Mouse (Mus musculus) forebrain, embryonic 11.5 days (tissue): ENCODE measurements at regions not wholly inside any gene's neighbourhood (a gene's known extent, or its start where the extent isn't known, plus 50 kb on each side); places are given as distances from the start of the nearest gene placed in this dataset.

Experiments used
- ATAC-seq: fragments of 200-750 bp; cut with Nextera tagmentation; replicated peaks from 2 replicates; pipeline ENCODE4 v1.8.0; 2017; ENCODE audit warnings: moderate TSS enrichment; ENCODE audit not compliant: low FRiP score
- DNase-seq: peaks from one replicate; pipeline ENCODE4 v3.0.0-alpha.2; 2017; ENCODE audit warnings: low spot score
- H3K27ac ChIP-seq: fragments of 300-500 bp; sonication (generic); 2 replicates; pipeline ENCODE4 v1.5.1; 2014; ENCODE audit warnings: low read depth, low read length
- H3K27me3 ChIP-seq: fragments of 300-500 bp; sonication (generic); 2 replicates; pipeline ENCODE4 v1.6.1; 2014; ENCODE audit warnings: mild to moderate bottlenecking, low read length, mixed read lengths; ENCODE audit not compliant: control insufficient read depth, insufficient read depth
- H3K36me3 ChIP-seq: fragments of 300-500 bp; sonication (generic); 2 replicates; pipeline ENCODE4 v1.6.1; 2014; ENCODE audit warnings: mild to moderate bottlenecking, low read length, moderate library complexity, mixed read lengths; ENCODE audit not compliant: control insufficient read depth, insufficient read depth
- H3K4me1 ChIP-seq: fragments of 300-500 bp; sonication (generic); replicated peaks from 2 replicates; pipeline ENCODE4 v1.6.1; 2014; ENCODE audit warnings: low read length, mixed read lengths; ENCODE audit not compliant: control insufficient read depth, insufficient read depth
- H3K4me2 ChIP-seq: fragments of 300-500 bp; sonication (generic); 2 replicates; pipeline ENCODE4 v1.6.1; 2014; ENCODE audit warnings: low read depth, mild to moderate bottlenecking, low read length, moderate library complexity, mixed read lengths; ENCODE audit not compliant: severe bottlenecking
- H3K4me3 ChIP-seq: fragments of 300-500 bp; sonication (generic); 2 replicates; pipeline ENCODE4 v1.5.1; 2014; ENCODE audit warnings: low read depth, low read length
- H3K9ac ChIP-seq: fragments of 300-500 bp; sonication (generic); 2 replicates; pipeline ENCODE4 v1.6.1; 2014; ENCODE audit warnings: low read length
- H3K9me3 ChIP-seq: fragments of 300-500 bp; sonication (generic); 2 replicates; pipeline ENCODE4 v1.6.1; 2016; ENCODE audit warnings: low read length, mixed read lengths; ENCODE audit not compliant: control insufficient read depth
- WGBS: fragments of 180-500 bp; shearing (Covaris S2); extraction: QIAGEN DNeasy Blood & Tissue Kit; methylation state at CpG from one replicate; pipeline ENCODE4 v1.1.7; 2014; 5-methylcytosine and 5-hydroxymethylcytosine counted together

DNA sequence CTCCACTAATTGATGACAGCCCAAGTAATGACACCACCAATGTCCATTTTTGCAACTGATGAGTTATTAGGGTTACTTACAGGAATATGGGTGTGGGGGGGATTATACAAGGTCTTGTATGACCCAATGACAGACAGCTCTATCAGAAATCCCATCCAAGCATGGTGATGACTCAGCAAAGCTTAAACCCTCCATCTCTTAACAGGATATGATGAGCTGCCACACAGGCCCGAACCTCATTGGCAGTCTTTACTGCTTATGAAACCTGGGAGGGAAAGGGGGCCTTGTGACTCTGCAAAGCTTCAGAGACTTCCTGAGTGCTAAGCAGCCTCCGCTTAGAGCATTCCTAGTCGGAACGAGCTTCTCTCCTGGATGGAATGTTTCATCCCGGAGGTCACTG, 176.4 kb downstream of the 1700010I14Rik start:
- H3K27me3 ChIP-seq = no peaks in the 10 kb centered on the region
- H3K9me3 ChIP-seq = no peaks in the 10 kb centered on the region
- no peak overlapping the region for H3K9ac ChIP-seq
- no peak overlapping the region for H3K4me2 ChIP-seq
- H3K36me3 ChIP-seq = no peaks in the 10 kb centered on the region
- WGBS = 85% methylated on average over 5 of the region's 5 CpGs
- ATAC-seq (no peak), DNase-seq (no peak)
- H3K27ac ChIP-seq = no peak overlapping the region
- H3K4me3 ChIP-seq = no peak overlapping the region
- H3K4me1 ChIP-seq = peaks cover 7% of the 10 kb centered on the region; the same call in 1 of the 2 replicates

DNA sequence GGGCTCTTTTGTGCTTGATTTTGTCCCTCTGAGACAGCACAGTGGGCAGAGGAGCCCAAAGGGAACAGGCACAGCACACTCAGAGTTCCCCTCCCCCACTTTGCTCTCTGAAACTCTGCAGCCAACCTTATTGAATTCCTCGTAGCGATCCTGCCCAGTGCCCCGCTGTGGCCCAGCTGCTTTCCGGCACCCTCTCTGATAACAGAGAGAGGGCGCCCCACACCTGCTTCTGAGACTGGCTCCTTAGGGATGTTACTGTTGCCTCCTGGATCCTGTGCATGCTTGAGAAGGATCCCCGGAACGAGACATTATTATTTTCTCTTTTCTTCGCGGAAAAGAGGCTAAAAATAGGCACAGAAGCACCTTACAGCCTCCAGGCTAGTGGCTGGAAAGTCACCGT, 179.0 kb downstream of the 1700010I14Rik start:
- Histone ChIP-seq H3K4me3 (peak overlapping the region; percentile 41), H3K4me1 (peaks cover 7% of the 10 kb centered on the region; the same call in 1 of the 2 replicates), H3K27ac (peak overlapping the region; percentile 50; the same call in 1 of the 2 replicates), H3K9ac (peak overlapping the region; percentile 66), H3K9me3 (no peaks in the 10 kb centered on the region), H3K36me3 (no peaks in the 10 kb centered on the region), H3K4me2 (peak overlapping the region; percentile 89), H3K27me3 (no peaks in the 10 kb centered on the region)
- ATAC-seq (peak; percentile 76), DNase-seq (peak; percentile 74)
- WGBS = 0% methylated on average over 10 of the region's 10 CpGs

DNA sequence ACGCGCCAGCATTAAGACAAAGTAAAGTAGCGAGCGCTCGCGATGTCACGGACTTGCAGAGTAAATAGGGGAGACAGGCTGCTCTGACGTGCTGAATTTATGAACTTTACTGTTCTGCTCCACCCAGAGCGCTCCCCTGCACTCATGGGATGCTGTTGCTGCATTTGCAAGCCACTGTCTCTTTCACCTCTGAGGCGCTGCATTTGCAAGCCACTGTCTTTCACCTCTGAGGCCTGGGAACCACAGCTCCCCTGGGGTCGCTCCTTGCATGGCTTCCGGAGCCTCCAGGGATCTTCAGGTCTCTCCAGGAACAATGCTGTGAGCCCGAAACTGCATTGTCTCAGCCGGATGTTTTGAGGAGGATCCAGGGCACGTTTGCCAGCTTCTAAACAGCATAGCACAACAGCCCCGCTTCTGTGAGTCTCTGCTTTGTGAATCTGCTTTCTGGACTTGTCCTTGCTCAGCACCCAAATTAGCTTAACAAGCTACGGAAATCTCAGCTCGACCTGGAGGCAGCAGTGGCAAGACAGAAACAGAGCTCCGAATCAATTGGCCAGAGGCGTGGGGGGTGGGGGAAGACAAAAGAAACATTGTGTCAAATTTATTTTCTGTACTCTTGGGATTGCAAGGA, 179.6 kb downstream of the 1700010I14Rik start:
- H3K9ac ChIP-seq = peak overlapping the region; percentile 66
- H3K4me3 ChIP-seq = peak overlapping the region; percentile 41
- H3K9me3 ChIP-seq = no peaks in the 10 kb centered on the region
- ATAC-seq = peak; percentile 6; the same call in 1 of the 2 replicates
- no peaks in the 10 kb centered on the region for H3K27me3 ChIP-seq
- H3K36me3 ChIP-seq = no peaks in the 10 kb centered on the region
- peak overlapping the region; percentile 89 for H3K4me2 ChIP-seq
- H3K27ac ChIP-seq = peak overlapping the region; percentile 50
- under 1% methylated on average over 20 of the region's 20 CpGs for WGBS
- DNase-seq = peak; percentile 61
- peaks cover 7% of the 10 kb centered on the region; the same call in 1 of the 2 replicates for H3K4me1 ChIP-seq

DNA sequence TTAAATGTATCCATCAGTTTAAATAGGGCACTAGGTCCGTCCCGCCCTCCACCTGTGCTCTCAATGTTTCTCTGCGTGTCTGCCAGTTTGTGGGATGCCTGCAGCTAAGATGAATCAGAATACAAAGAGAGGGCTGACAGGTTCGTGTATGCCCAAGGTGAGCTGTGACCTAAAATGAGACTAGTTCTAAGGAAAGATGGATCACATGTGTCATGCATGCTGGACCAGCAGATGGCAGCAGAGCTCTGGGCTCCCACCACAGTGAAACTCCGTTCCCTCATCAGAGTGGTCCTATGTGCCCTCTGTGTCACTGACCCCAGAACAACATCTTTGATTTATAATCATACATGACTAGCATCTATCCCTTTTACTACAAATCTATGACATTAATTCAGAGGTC, 180.3 kb downstream of the 1700010I14Rik start:
- ATAC-seq = peak; percentile 75
- Histone ChIP-seq H3K9me3 (no peaks in the 10 kb centered on the region), H3K27ac (no peak overlapping the region), H3K36me3 (no peaks in the 10 kb centered on the region), H3K27me3 (no peaks in the 10 kb centered on the region), H3K9ac (peak overlapping the region; percentile 66), H3K4me1 (peaks cover 7% of the 10 kb centered on the region; the same call in 1 of the 2 replicates), H3K4me3 (peak overlapping the region; percentile 41), H3K4me2 (peak overlapping the region; percentile 89)
- DNase-seq = peak; percentile 92
- WGBS = 1% methylated on average over 5 of the region's 5 CpGs

DNA sequence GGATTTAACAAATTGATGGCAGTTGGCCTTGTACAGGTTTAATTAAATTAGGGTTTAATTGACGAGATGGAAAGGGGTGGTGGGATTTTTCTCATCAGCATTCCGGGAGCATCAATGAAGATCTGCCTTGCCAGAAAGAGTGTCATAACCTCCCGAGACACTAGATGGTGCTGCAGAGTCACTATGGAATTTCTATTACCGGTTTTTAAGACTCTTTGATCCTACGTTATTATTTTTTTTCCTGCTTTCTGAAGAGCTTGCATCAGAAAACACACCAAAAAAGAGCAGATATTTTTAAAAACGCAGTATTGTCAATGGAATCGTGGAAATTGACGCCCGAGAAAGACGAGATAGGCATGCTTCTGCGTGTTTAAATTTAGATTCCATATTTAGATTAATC, 181.2 kb downstream of the 1700010I14Rik start:
- H3K4me1 ChIP-seq = peaks cover 7% of the 10 kb centered on the region; the same call in 1 of the 2 replicates
- ATAC-seq (no peak), DNase-seq (peak; percentile 80)
- no peaks in the 10 kb centered on the region for H3K36me3 ChIP-seq
- WGBS = 19% methylated on average over 11 of the region's 11 CpGs
- H3K9ac ChIP-seq = peak overlapping the region; percentile 24; the same call in 1 of the 2 replicates
- H3K9me3 ChIP-seq = no peaks in the 10 kb centered on the region
- H3K4me2 ChIP-seq = no peak overlapping the region
- H3K27ac ChIP-seq = no peak overlapping the region
- no peak overlapping the region for H3K4me3 ChIP-seq
- H3K27me3 ChIP-seq = no peaks in the 10 kb centered on the region

DNA sequence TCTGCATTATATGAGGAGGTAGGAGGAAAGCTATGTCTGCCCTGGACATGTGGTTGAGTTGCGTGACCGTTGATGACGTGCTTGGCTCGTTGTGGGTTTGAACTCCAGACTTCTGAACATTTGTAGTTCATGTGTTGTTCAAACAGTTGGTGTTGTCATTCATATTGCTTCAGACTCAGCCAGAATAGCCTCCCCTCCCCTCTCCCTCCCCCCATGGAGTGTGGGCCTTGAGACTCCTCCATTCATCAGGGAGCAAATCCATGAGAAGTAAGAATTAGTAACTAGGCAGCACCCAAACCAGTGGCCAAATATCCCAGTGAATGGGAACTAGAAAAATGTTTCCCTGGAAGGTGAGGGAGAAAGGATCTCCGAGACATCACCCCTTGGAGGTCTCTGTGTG, 209.0 kb downstream of the 1700010I14Rik start:
- no peak for ATAC-seq
- WGBS = 84% methylated on average over 5 of the region's 5 CpGs

DNA sequence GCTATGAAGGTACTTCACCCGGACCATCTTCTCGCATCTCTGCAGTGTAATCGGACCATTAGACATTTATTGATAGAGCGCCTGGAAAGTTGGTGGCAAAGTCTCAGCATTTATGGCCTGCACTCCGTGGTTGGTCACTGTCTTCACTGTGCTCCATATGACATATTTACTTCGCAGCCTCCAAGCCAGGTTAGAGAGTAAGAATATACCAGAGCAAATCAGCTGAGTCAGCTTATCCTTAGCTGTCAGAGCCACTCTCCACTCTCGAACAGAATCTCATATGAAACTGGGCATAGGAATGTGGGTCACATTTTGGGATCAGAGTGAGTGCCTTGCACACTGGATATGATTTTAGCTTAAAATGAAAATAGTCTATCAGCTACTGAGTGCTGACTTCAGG, 212.3 kb downstream of the 1700010I14Rik start:
- H3K4me1 ChIP-seq = no peaks in the 10 kb centered on the region; the same call in 1 of the 2 replicates
- H3K9ac ChIP-seq = no peak overlapping the region
- H3K27ac ChIP-seq = no peak overlapping the region
- no peaks in the 10 kb centered on the region for H3K9me3 ChIP-seq
- H3K4me3 ChIP-seq = no peak overlapping the region
- H3K27me3 ChIP-seq = no peaks in the 10 kb centered on the region
- ATAC-seq = no peak
- no peak for DNase-seq
- H3K4me2 ChIP-seq = no peak overlapping the region
- H3K36me3 ChIP-seq = no peaks in the 10 kb centered on the region
- 92% methylated on average over 7 of the region's 7 CpGs for WGBS

More for the DNA sequence above, 209.0 kb downstream of the 1700010I14Rik start:
- H3K4me3 ChIP-seq = no peak overlapping the region
- DNase-seq = no peak
- H3K9ac ChIP-seq = no peak overlapping the region
- no peaks in the 10 kb centered on the region for H3K9me3 ChIP-seq
- H3K4me2 ChIP-seq = no peak overlapping the region
- no peaks in the 10 kb centered on the region for H3K36me3 ChIP-seq
- no peaks in the 10 kb centered on the region; the same call in 1 of the 2 replicates for H3K4me1 ChIP-seq
- H3K27ac ChIP-seq = no peak overlapping the region
- no peaks in the 10 kb centered on the region for H3K27me3 ChIP-seq

DNA sequence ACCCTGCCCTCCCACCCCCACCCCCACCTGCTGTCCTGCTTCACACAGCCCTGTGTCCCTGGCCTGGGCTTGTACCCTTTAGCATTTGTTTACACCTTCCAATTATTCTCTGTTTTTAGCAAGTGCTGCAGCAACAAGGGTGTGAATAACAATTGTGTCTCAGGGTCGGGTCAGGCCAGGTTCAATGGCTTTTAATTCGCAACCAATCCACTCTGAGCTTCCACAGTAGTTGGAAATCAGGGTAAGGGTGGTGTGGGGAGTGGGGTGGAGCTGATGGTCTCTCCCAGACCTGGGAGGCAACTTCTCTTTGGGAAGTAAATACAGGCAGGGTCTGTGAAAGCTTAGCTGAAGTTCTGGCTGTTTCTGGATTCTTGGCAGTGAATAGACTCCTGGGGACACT, 214.4 kb downstream of the 1700010I14Rik start:
- no peaks in the 10 kb centered on the region; the same call in 1 of the 2 replicates for H3K4me1 ChIP-seq
- no peaks in the 10 kb centered on the region for H3K36me3 ChIP-seq
- no peaks in the 10 kb centered on the region for H3K27me3 ChIP-seq
- H3K9me3 ChIP-seq = no peaks in the 10 kb centered on the region
- H3K4me2 ChIP-seq = no peak overlapping the region
- 0% methylated on average over 2 of the region's 2 CpGs for WGBS
- DNase-seq (no peak), ATAC-seq (no peak)
- H3K9ac ChIP-seq = no peak overlapping the region
- H3K27ac ChIP-seq = no peak overlapping the region
- no peak overlapping the region for H3K4me3 ChIP-seq

DNA sequence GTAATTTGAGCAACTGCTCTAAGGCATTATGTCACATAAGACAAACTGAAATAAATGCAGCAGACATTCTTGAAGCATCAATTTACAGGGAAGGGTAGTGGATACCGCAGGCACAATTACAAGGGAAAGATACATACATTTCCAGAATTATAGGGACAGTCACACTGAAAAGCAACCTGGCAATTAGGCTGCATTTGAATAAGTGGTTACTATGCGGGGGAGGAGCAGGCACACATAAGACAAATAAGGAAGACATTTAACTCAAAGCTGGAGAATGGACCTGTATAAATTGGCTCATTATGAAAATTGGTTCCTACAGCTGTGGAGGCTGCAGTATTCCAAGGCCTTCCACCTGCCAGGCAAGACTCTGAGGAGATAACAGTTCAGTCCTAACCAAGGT, 211.2 kb upstream of the Gm17728 start:
- Histone ChIP-seq H3K9ac (no peak overlapping the region), H3K27me3 (no peaks in the 10 kb centered on the region), H3K4me2 (no peak overlapping the region), H3K36me3 (no peaks in the 10 kb centered on the region), H3K9me3 (no peaks in the 10 kb centered on the region), H3K4me3 (no peak overlapping the region), H3K4me1 (no peaks in the 10 kb centered on the region), H3K27ac (no peak overlapping the region)
- ATAC-seq (no peak), DNase-seq (no peak)
- WGBS = 74% methylated on average over 2 of the region's 2 CpGs
